Mouse (Mus musculus) bone marrow macrophage, adult 2 months (primary cell): Measurements from ENCODE around the gene Smarcd3.

Source experiments
- CTCF ChIP-seq: IDR thresholded peaks from 2 replicates; pipeline ENCODE4 v1.5.1; 2012; ENCODE audit warnings: low read depth, mild to moderate bottlenecking, low read length, moderate library complexity
- POLR2A ChIP-seq: IDR thresholded peaks from 2 replicates; pipeline ENCODE4 v1.6.1; 2012; ENCODE audit warnings: mild to moderate bottlenecking, low read depth, low read length, borderline replicate concordance

DNA sequence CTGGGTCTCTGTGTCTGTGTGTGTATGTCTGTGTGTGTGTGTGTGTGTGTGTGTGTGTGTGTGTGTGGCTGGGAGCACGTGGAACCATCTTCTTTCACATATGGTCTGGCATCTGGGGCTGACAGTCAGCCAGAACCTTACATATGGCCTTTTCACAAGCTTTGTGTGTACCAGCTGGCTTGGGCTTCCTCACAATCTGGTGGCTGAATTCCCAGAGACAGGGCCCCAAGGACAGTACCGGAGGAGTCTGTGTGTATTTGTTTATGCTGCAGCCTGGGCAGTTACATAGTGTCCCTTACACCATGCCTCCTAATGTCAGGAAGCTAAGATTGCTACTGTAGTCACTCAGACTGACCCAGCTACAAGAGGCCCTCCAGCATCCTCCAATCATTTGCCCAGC lies 32.9 kb upstream of the Smarcd3 start:
- TF ChIP-seq POLR2A (no peak), CTCF (no peak)
